Mouse (Mus musculus) CH12.LX (cell line): Measurements from ENCODE around the gene Mvk. TPM values are rescaled to one million over a fixed set of nuclear protein-coding genes. Genes with fewer than 3 reads are reported as not detected.

ENCODE experiments used
- DNase-seq: peaks from one replicate; pipeline ENCODE4 v3.0.0-alpha.2; 2013; ENCODE audit errors: extremely low read depth
- H3K27ac ChIP-seq: 2 replicates; pipeline ENCODE4 v1.5.1; 2012; ENCODE audit warnings: low read depth, mild to moderate bottlenecking, control low read depth, moderate library complexity; ENCODE audit not compliant: insufficient read depth
- H3K27me3 ChIP-seq: replicated peaks from 2 replicates; pipeline ENCODE3; 2012; ENCODE audit warnings: inconsistent platforms
- H3K36me3 ChIP-seq, 2 experiments: replicated peaks in 1 of 2; 2 replicates each; pipeline versions ENCODE3 to v1.6.1; 2012; ENCODE audit warnings: inconsistent platforms in 1 of 2, low read length in 1 of 2, mild to moderate bottlenecking in 1 of 2, mixed read lengths in 1 of 2, moderate library complexity in 1 of 2; ENCODE audit not compliant: control insufficient read depth in 1 of 2, insufficient read depth in 1 of 2
- H3K4me1 ChIP-seq, 2 experiments: 2 replicates each; pipeline ENCODE4 v1.6.1; 2012; ENCODE audit warnings: inconsistent platforms in 1 of 2, moderate library complexity in 1 of 2; ENCODE audit not compliant: insufficient read depth in 2 of 2, control insufficient read depth in 1 of 2
- H3K4me2 ChIP-seq: 2 replicates; pipeline ENCODE4 v1.6.1; 2012; ENCODE audit warnings: low read depth, mild to moderate bottlenecking, control low read depth; ENCODE audit not compliant: poor library complexity, insufficient read depth, severe bottlenecking
- H3K4me3 ChIP-seq, 3 experiments: fragments of 150-350 bp in 1 of 3; sonication (generic) in 1 of 3; replicated peaks in 1 of 3; 2 replicates each; pipeline versions ENCODE3 to v1.5.1; 2011 to 2012; ENCODE audit warnings: low read depth in 2 of 3, low read length in 2 of 3, mild to moderate bottlenecking in 2 of 3, moderate library complexity in 2 of 3, control low read depth in 1 of 3, improper control_type of control experiment in 1 of 3, inconsistent platforms in 1 of 3, mixed read lengths in 1 of 3; ENCODE audit not compliant: poor library complexity in 1 of 3
- H3K79me2 ChIP-seq: replicated peaks from 2 replicates; pipeline ENCODE4 v1.6.1; 2012; ENCODE audit warnings: mild to moderate bottlenecking, moderate library complexity; ENCODE audit not compliant: control insufficient read depth, poor library complexity, insufficient read depth, severe bottlenecking; ENCODE audit errors: extremely low read depth
- H3K9ac ChIP-seq: 2 replicates; pipeline ENCODE4 v1.6.1; 2012; ENCODE audit warnings: low read depth, mild to moderate bottlenecking, control low read depth, moderate library complexity; ENCODE audit not compliant: insufficient read depth
- H3K9me3 ChIP-seq: replicated peaks from 2 replicates; pipeline ENCODE3; 2012; ENCODE audit warnings: low read length, inconsistent platforms, mixed read lengths
- CTCF ChIP-seq, 2 experiments: IDR thresholded peaks in 1 of 2; conservative IDR thresholded peaks in 1 of 2; 2 replicates each; pipeline ENCODE4 v1.5.1; 2011 to 2012; ENCODE audit warnings: low read depth in 2 of 2, low read length in 2 of 2, improper control_type of control experiment in 1 of 2, inconsistent platforms in 1 of 2, mild to moderate bottlenecking in 1 of 2, moderate library complexity in 1 of 2
- E2F4 ChIP-seq: IDR thresholded peaks from 2 replicates; pipeline ENCODE4 v1.6.1; 2011; ENCODE audit warnings: low read depth, low read length, improper control_type of control experiment; ENCODE audit not compliant: insufficient replicate concordance
- ELF1 ChIP-seq: IDR thresholded peaks from 2 replicates; pipeline ENCODE4 v1.6.1; 2014; ENCODE audit warnings: low read depth, mild to moderate bottlenecking, inconsistent platforms, low read length, improper control_type of control experiment
- HCFC1 ChIP-seq: IDR thresholded peaks from 2 replicates; pipeline ENCODE4 v1.6.1; 2012; ENCODE audit warnings: low read depth, mild to moderate bottlenecking, inconsistent platforms, low read length, improper control_type of control experiment
- IRF4 ChIP-seq: IDR thresholded peaks from 2 replicates; pipeline ENCODE4 v1.6.1; 2014; ENCODE audit warnings: low read depth, mild to moderate bottlenecking, inconsistent platforms, low read length, improper control_type of control experiment
- MAFK ChIP-seq: IDR thresholded peaks from 2 replicates; pipeline ENCODE4 v1.6.1; 2011; ENCODE audit warnings: low read length, improper control_type of control experiment; ENCODE audit not compliant: insufficient replicate concordance
- MEF2A ChIP-seq: IDR thresholded peaks from 2 replicates; pipeline ENCODE4 v1.6.1; 2014; ENCODE audit warnings: low read depth, mild to moderate bottlenecking, inconsistent platforms, low read length, improper control_type of control experiment, borderline replicate concordance
- MXI1 ChIP-seq: IDR thresholded peaks from 2 replicates; pipeline ENCODE4 v1.6.1; 2011; ENCODE audit warnings: mild to moderate bottlenecking, low read depth, low read length, improper control_type of control experiment
- MYC ChIP-seq: IDR thresholded peaks from 2 replicates; pipeline ENCODE4 v1.6.1; 2011; ENCODE audit warnings: low read depth, mild to moderate bottlenecking, improper control_type of control experiment, low read length
- NELFE ChIP-seq: IDR thresholded peaks from 2 replicates; pipeline ENCODE4 v1.6.1; 2011; ENCODE audit warnings: low read depth, low read length, improper control_type of control experiment
- PAX5 ChIP-seq: IDR thresholded peaks from 2 replicates; pipeline ENCODE4 v1.6.1; 2012; ENCODE audit warnings: low read length, inconsistent platforms, mixed read lengths
- POLR2AphosphoS2 ChIP-seq: IDR thresholded peaks from 2 replicates; pipeline ENCODE4 v1.6.1; 2011; ENCODE audit warnings: low read depth, low read length, improper control_type of control experiment
- RAD21 ChIP-seq: IDR thresholded peaks from 2 replicates; pipeline ENCODE4 v1.6.1; 2011; ENCODE audit warnings: low read depth, mild to moderate bottlenecking, low read length, improper control_type of control experiment, moderate library complexity
- RCOR1 ChIP-seq: conservative IDR thresholded peaks from 2 replicates; pipeline ENCODE4 v1.6.1; 2012; ENCODE audit warnings: low read depth, mild to moderate bottlenecking, inconsistent platforms, low read length, improper control_type of control experiment
- USF1 ChIP-seq: IDR thresholded peaks from 2 replicates; pipeline ENCODE4 v1.6.1; 2014; ENCODE audit warnings: low read depth, mild to moderate bottlenecking, inconsistent platforms, low read length, improper control_type of control experiment
- USF2 ChIP-seq: conservative IDR thresholded peaks from 2 replicates; pipeline ENCODE4 v1.6.1; 2011; ENCODE audit warnings: low read depth, low read length, improper control_type of control experiment
- dilution Hi-C: fragments of 300-500 bp; cut with MboI; formaldehyde crosslinking; loops from 2 replicates; pipeline ENCODE4 v1.14.3; 2020; ENCODE audit warnings: low sequenced_read_pairs; ENCODE audit not compliant: extremely low pct_unique_long_range_greater_than_20kb, extremely low pct_ligation_motif_present
- in situ Hi-C: fragments of 300-500 bp; cut with MboI; formaldehyde crosslinking; loops from 3 replicates; pipeline ENCODE4 v1.14.3; 2019; ENCODE audit warnings: low sequenced_read_pairs, low pct_ligation_motif_present, low pct_unique_long_range_greater_than_20kb, mixed read lengths
- polyA plus RNA-seq: library from polyadenylated mRNA; unstranded; fragments of >175 nt; gene quantifications from 2 replicates; pipeline ENCODE4 v1.2.1, GENCODE M21; 2012; ENCODE audit warnings: low read depth; ENCODE audit not compliant: insufficient read length
- total RNA-seq, 2 experiments: library from RNA; depleted of rRNA; stranded (reverse); fragments of 300-350 nt in 1 of 2; fragments of >200 nt in 1 of 2; gene quantifications; 2 replicates each; pipeline ENCODE4 v1.2.3; 2012 to 2014

Mvk gene
- total and polyA plus RNA-seq, 3 experiments: 21.0 to 27.9 (median 24.2) TPM

- H3K79me2 ChIP-seq: no peaks in the 10 kb centered on the region
- peaks cover 0 to 13% of the 10 kb centered on the region in 2 experiments; a peak in 2 of 4 replicates for H3K4me1 ChIP-seq
- H3K36me3 ChIP-seq: no peaks in the 10 kb centered on the region
- H3K9me3 ChIP-seq: peaks cover 6% of the 10 kb centered on the region
- no peak overlapping the region for H3K27ac ChIP-seq
- H3K4me2 ChIP-seq: no peak overlapping the region; the same call in 1 of the 2 replicates
- dilution Hi-C loops (no loop called here), in situ Hi-C loops (no loop called here)
- no peak overlapping the region for H3K9ac ChIP-seq
- peaks cover 42% of the 10 kb centered on the region for H3K27me3 ChIP-seq
- TF ChIP-seq USF2 (no peak), POLR2AphosphoS2 (no peak), MXI1 (no peak)
- H3K4me3 ChIP-seq: no peak overlapping the region
- no peak for DNase-seq
Observed at GRCm38 (mm10) chr5:114467430-114467829, 23.4 kb downstream of the Mvk start.

- no peak overlapping the region for H3K4me2 ChIP-seq
- in situ Hi-C loops: no loop called here
- H3K4me3 ChIP-seq: no peak overlapping the region
Observed at GRCm38 (mm10) chr5:114468007-114468406, 23.9 kb downstream of the Mvk start.

DNA sequence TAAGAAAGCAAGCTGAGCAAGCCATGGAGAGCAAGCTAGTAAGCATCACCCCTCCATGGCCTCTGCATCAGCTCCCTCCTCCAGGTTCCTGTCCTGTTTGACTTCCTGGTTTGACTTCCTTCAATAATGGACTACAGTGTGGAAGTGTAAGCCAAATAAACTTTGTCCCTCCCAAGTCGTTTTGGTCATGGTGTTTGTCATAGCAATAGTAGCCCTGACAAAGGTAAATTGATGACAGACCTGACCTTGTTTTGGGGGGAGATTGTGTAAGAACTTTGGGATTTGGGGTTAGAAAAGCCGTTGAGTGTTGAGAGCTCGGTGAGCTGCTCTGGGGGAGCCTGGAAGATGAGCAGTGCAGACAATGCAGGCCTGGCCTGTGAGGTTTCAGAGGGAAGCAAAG lies 26.3 kb downstream of the Mvk start:
- Histone ChIP-seq H3K9me3 (peaks cover 6% of the 10 kb centered on the region), H3K79me2 (no peaks in the 10 kb centered on the region)
- TF ChIP-seq RAD21: no peak
- TF ChIP-seq MAFK: no peak
- TF ChIP-seq USF1: no peak
- no peak for TF ChIP-seq MYC
- no peak for TF ChIP-seq CTCF (conservative IDR thresholded peaks at IDR 0.05 in 1 of 2, IDR thresholded peaks at IDR 0.05 in 1 of 2; ENCODE audit: low read depth in 2 of 2, low read length in 2 of 2)
- no peak for TF ChIP-seq HCFC1
- TF ChIP-seq PAX5: no peak
- no peak for TF ChIP-seq E2F4
- no peak for TF ChIP-seq NELFE
- TF ChIP-seq MEF2A: no peak
- no peak for TF ChIP-seq IRF4
- TF ChIP-seq, all 38 proteins: peak for 0
- Histone ChIP-seq H3K9ac (no peak overlapping the region), H3K4me2 (no peak overlapping the region), H3K36me3 (no peaks in the 10 kb centered on the region), H3K4me3 (no peak overlapping the region), H3K27ac (no peak overlapping the region), H3K4me1 (peaks cover 0 to 7% of the 10 kb centered on the region in 2 experiments; a peak in 2 of 4 replicates), H3K27me3 (peaks cover 69% of the 10 kb centered on the region)
- in situ Hi-C loops (no loop called here), dilution Hi-C loops (no loop called here)
- DNase-seq: no peak

More at GRCm38 (mm10) chr5:114468007-114468406, 23.9 kb downstream of the Mvk start:
- DNase-seq: no peak
- Histone ChIP-seq H3K27me3 (peaks cover 47% of the 10 kb centered on the region), H3K79me2 (no peaks in the 10 kb centered on the region), H3K27ac (no peak overlapping the region), H3K9ac (no peak overlapping the region), H3K36me3 (no peaks in the 10 kb centered on the region), H3K4me1 (peaks cover 0 to 10% of the 10 kb centered on the region in 2 experiments; a peak in 2 of 4 replicates), H3K9me3 (peaks cover 6% of the 10 kb centered on the region)
- dilution Hi-C loops: no loop called here
- no peak for TF ChIP-seq ELF1
- no peak for TF ChIP-seq RCOR1
